Mouse (Mus musculus): ENCODE data around the gene Nelfcd. TPM values are rescaled to one million over a fixed set of nuclear protein-coding genes. Genes with fewer than 3 reads are reported as not detected.

Gene Nelfcd
- total RNA-seq, 2 experiments from 2014 or later = 49.0 to 49.6 TPM

DNA sequence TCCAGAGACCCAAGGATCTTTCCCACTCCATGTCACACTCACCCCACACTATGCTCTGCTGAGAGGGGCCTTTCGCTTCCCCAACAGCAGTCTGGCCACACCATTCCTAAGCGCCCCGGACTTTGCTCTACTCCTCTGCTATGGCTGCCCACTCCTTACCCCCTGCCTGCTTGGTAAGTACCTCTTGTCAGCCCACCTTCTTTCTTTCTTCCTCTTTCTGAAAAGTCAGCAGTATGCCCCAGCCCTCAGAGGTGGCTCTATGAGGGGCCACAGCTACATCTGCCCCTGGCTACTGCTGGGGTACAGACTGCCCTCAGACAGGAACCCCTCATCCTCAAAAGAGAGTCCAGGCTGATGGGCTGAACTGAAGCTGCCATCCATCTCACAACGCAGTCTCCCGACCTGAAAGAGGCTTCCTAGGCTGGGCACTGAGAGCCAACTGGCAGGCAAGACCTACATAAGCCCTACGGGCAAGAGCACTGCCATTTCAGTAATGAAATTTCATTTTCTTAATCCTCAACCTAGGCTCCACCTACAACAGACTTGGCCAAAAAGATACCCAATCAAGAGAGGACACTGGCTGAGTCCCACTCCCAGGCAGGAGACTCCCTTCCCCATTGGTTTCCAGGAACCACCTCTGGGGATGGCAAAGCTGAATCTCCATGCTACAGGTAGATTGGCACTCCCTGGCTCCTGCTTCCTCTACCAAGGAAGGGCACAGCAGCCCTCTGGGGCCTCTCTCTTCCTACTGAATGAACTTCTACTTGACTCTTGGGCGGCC, 21.5 kb downstream of the Nelfcd start:
- no peak for DNase-seq (ENCODE audit: extremely low spot score in 1 of 2, low spot score in 1 of 2)

DNA sequence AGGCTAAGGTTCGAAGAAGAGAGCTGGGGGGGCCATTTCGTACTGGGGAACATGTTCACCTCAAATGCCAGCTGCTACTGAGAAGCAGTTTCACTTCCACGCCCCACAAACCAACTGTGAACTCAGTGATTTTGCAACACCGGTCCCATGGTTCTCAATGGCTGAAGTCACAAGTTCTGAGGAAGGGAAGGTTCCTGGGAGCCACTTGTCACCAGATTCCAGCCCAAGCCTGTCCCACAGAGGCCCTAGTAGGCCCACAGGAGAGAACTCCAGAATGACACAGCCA, 22.0 kb downstream of the Nelfcd start:
- no peak for DNase-seq (ENCODE audit: extremely low spot score in 1 of 2, low spot score in 1 of 2)

DNA sequence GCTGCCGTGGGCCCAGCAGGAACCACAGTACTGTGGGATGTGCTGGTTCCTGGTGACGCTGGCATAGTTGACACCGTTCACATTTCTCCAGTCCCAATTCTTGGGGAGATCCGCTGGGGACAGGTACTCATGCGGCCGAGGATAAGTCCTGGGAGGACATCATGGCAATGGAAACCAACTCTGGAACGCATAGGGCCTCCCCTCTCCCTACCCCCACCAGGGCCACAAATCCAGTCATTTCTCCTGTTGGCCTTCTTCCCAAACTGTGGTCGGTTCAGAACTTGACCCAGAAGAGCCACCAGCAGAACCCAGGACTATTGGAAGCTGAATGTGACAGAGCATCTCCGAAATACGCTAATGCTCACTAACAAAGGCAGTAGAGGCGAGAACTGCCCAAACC, 22.6 kb downstream of the Nelfcd start:
- no peak for DNase-seq (ENCODE audit: extremely low spot score in 1 of 2, low spot score in 1 of 2)

DNA sequence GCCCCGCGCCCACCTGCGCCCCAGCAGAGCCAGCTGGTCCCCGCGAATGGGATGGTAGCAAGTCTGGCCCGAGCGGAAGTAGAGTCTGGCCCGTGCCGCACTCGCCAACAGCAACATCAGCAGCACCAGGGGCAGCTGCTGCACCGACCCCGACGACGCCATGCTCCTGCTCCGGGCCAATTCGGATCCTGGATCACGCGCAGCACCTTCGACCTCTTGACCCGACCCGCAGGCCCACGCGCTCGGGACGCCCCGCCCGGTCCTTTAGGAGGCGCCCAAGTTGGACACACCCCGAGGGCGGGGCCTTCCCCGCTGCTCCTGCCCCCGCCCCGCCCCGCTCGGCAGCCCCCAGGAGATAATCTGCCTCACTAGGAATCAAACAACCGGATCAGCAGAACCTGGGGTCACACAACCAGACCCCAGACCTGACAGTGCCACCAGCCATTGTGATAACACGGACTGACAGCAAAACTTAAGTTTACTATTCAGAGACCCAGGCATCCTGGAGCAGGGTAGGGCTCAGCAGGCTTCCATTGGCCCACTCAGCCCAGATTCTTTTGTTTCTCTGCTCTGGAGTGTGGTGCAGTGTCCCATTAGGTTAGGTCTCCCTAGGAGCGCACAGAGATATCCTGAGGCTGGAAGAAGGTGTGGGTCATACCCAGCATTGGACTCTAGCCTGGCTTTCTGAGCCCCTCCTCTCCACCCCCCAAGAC, 23.3 kb downstream of the Nelfcd start, which contains the start of gene Ctsz:
Gene Ctsz (minus strand): TSS at position 303 of the 713 bp plus-strand sequence.
- peak; percentile 29 to 32 for DNase-seq (ENCODE audit: extremely low spot score in 1 of 2, low spot score in 1 of 2)

DNA sequence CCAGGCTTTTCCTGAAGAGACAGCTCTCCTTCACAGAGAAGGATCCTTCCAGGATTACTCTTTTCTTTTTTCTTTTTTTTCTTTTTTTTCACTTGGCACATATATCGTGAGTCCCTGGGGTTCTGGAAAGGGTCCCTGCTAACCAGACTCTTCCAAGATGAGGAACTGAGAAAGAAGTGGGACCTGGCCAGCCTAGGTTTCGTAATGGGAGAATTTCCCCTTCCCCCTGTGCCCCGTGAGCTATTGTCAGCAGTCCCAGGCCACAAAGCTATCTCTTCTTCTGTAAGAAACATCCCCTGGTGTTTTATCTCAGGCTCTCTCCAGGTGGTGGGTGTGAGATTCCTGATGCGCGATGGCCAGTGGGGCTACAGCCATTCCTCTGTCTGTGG, 23.8 kb downstream of the Nelfcd start:
- no peak for DNase-seq (ENCODE audit: extremely low spot score in 1 of 2, low spot score in 1 of 2)

DNA sequence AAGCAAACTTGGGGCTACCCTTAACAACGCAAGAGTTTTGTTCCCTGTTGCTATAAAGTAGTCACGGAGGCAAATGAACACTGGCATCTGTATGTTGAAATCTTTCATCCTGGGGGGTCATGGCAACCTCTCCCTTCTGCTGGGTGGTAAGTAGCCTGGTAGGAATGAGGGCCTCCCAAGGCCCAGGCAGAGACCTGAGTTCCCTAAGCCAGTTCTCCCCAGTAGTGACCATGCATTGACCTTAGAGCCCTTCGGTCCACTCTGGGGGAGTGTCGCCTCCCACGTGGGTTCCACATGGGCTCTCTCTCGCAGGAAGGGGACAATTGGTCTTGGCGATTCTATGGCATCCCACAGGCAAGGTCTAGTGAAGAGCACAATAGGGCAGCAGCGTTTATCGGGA, 24.4 kb downstream of the Nelfcd start:
- no peak for DNase-seq (ENCODE audit: extremely low spot score in 1 of 2, low spot score in 1 of 2)

DNA sequence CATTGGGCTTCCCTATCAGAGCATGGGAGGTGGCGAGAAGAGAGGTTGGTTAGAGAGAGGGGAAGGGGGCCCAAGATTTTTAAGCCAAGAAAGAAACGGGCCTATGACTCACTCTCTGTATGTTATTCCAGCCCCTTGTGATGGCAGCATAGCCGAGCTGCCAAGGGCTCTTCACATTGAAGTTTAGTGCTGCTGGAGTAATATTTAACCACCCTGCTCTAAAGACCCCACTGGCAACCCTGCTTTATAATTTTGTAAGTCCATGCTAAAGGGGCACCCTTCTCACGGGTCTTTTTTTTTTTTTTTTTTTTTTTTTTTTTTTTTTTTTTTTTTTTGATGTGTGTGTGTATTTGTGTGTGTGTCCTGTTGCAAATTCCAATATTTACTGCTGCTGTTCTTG, 26.3 kb downstream of the Nelfcd start:
- DNase-seq (ENCODE audit: extremely low spot score in 1 of 2, low spot score in 1 of 2) = no peak

DNA sequence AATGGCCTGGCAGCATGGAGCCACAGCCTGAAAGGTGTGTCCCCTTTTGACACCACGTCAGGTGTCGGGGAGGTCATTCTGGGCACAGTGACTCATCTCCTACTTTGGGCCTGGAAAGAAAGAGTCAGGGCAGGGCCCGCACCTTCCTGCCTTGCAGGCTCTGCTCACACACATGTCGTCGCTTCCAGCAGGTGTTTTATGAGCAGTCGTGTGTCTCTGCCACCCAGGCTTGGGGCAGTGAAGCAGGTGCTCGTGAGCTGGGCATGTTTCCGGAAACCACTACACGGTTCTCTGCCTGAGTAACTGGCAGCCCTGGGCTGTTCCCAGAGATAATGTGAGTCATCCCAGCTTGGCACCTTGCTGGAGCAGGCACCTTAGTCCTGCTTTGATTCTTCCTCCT, 26.9 kb downstream of the Nelfcd start:
- DNase-seq (ENCODE audit: extremely low spot score in 1 of 2, low spot score in 1 of 2) = no peak

DNA sequence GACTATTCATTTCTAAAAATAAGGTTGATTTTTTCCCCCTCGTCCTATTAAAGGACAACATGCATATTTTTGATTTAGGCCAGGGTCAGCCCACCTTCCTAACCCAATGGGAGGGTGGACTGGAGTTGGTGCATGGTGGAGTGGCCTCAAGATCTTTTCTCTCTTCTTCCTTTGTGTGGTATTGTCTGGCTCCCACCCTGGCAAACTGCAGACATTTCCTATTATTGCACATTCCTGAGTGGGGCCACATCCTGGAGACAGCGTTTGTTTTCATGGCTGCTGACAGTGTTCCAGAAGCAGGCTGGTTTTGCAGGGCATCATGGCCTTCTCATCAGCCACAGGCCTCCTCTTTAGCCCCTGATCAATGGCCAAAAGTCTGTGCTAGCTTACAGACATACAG, 27.4 kb downstream of the Nelfcd start:
- no peak for DNase-seq (ENCODE audit: extremely low spot score in 1 of 2, low spot score in 1 of 2)

DNA sequence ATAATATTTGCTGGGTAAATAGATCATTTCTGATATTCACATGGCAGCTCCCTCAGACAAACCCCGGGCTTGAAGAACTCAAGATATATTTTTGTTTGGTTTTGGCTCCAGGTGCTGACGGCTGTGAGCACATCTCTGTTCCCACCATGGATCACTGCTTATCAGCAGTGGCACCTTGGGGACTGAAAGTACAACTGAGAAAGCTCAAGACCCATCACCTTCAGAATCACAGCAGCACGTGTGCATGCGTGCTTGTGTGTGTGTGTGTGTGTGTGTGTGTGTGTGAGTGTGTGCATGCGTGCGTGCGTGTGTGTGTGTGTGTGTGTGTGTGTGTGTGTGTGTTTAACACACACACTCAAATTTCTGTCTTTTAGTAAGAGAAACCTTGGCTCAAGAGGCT, 28.8 kb downstream of the Nelfcd start:
- DNase-seq (ENCODE audit: extremely low spot score in 1 of 2, low spot score in 1 of 2) = no peak

DNA sequence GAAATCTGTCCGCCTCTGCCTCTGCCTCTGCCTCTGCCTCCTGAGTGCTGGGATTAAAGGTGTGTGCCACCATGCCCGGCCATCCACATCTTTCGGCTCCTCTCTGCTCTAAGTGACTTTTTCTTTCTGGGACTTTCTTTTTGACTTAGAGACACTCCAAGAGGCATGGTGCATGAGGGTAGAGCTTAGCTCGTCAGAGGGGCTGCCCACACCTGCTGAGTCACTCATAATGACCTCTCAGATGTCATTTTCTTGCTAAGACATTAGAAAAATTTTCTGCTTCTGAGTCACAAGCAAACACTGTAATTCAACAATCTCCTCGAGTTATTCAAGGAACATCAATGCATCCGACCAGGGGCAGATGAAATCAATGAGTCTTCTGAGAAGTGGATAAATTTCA, 29.4 kb downstream of the Nelfcd start:
- DNase-seq (ENCODE audit: extremely low spot score in 1 of 2, low spot score in 1 of 2) = no peak

DNA sequence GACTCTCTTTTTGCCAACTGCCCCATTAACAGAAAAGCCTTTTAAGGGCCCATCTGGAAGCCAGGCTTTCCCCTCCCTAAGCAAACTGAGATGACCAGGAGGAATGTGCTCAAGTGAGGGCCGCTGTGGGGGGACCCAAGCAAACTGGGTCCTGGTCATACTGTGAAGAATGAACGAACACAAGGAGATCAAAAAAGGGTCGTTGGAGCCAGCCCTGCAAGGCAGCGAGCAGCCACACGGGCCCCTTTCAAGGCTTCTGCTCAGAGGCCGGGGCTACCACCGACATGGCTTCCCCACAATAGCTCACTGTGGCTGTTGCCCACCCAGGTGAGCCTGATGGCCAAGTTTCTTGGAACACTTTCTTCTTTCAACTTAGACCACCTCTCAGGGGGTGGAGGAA, 30.9 kb downstream of the Nelfcd start:
- no peak for DNase-seq (ENCODE audit: extremely low spot score in 1 of 2, low spot score in 1 of 2)

DNA sequence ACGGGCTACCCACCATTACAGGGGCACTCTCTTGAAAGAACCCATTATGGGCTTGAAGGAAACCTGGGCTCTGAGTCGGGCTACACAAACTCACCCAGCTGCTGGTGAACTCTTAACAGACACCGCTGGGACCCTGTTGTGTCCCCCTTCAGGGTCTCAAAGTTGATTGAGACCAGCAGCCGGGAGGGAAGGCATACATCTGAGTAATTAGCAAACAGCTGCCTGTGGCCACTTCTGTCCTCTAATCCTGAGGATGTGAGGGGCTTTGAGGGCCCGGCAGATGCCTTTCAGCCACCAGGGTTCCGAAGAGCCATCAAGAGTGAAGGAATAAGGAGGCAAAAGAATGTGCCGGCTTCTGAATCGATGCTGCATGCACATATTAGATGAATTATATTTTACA, 31.3 kb downstream of the Nelfcd start:
- no peak for DNase-seq (ENCODE audit: extremely low spot score in 1 of 2, low spot score in 1 of 2)

DNA sequence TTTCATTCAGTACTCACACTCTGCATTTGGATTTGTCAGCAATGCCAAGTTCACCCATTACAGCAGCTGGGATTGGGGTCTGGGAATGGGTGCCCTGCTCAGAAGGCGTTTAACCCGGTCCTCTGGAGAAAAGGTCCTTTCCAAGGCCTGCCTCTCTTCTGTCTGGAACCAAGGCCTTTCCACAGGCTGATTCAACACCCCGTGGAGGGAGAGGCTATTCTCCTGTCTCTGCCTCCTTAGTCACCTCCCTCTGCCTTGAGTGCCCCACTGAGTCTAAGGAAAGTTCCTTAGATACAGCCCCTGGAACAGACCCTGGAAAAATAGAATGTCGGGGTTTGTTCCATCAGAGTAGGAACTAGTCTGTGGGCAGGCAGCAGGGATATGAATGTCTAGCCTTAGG, 32.8 kb downstream of the Nelfcd start:
- no peak for DNase-seq (ENCODE audit: extremely low spot score in 1 of 2, low spot score in 1 of 2)

DNA sequence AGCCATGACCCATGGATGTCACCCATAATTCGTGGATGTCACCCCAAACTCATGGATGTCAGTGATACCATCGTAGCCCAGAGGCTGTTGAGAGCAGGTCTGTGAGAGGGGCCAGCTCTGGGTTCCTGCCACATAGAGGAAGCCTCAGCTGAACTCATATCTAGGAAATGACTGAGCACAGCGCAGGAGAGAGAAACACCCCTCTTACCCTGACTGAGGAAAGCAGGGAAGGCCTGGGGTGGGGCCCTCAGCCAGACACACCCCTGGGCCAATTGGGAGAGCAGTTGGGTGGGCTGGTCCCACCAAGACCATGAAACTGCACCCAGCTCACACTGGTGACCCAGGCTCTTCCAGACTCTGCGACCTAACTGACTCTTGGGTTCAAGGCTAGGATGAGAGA, 34.7 kb downstream of the Nelfcd start, which contains the start of gene Tubb1:
Gene Tubb1 (plus strand): TSS at position 343 of the 400 bp plus-strand sequence.
- DNase-seq (ENCODE audit: extremely low spot score in 1 of 2, low spot score in 1 of 2) = no peak

DNA sequence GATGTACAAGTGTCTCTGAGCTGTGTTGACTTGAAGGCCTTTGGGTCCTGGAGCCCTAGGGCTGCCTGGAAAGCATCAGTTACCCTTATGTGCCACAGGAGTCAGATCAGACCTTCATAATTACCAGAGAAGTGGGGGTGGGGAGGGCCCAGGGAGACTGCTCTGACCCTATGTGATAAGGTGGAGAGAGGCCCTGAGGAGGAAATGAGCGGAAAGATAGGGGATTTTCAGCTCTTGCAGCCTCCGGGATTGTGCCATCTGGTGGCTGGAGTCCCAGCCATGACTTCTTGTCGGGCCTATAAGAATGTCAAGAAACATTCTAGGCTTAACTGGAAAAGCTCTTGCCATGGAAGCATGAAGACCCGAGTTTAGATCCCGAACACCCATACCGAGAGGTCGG, 38.1 kb downstream of the Nelfcd start:
- DNase-seq (ENCODE audit: extremely low spot score in 1 of 2, low spot score in 1 of 2) = no peak

DNA sequence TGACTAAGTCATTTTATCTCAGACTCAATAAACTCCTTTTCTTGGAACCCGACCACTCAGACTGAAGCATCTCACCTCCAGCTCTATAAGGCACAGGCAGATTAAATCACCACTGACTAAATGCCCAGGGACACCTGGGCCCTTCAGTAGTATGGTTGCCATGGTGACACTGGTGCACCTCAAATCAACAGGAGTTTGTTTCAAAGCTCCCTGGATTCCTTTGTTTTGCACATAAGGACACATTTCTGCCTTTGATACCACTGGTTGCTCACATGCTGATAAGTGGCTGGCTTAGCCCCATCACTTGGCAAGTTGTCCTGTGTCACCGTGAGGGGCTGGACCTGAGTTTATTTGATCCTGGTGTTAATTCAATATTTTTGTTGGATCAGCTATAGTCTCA, 43.8 kb downstream of the Nelfcd start:
- DNase-seq (ENCODE audit: extremely low spot score in 1 of 2, low spot score in 1 of 2) = no peak

DNA sequence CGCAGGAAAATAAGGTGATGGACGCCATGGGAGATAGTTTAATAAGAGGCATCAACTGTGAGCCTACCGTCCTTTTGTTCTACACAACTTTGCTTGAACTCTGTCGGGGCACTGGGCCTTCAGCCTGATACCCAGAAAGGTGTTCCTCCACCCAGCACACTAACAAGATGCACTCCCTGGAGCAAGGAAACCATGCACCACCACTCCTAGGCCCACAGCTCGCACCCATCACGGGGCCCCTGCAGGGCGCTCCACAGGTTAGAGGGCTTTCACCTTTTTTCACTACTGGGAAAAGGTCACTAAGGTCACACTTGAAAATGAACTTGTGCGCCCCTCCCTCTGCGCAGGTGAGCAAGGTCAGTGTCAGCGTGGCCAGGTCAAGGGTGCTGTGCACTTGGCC, 47.8 kb downstream of the Nelfcd start:
- peak in 1 of 2 experiments; percentile 21 for DNase-seq (ENCODE audit: extremely low spot score in 1 of 2, low spot score in 1 of 2)

DNA sequence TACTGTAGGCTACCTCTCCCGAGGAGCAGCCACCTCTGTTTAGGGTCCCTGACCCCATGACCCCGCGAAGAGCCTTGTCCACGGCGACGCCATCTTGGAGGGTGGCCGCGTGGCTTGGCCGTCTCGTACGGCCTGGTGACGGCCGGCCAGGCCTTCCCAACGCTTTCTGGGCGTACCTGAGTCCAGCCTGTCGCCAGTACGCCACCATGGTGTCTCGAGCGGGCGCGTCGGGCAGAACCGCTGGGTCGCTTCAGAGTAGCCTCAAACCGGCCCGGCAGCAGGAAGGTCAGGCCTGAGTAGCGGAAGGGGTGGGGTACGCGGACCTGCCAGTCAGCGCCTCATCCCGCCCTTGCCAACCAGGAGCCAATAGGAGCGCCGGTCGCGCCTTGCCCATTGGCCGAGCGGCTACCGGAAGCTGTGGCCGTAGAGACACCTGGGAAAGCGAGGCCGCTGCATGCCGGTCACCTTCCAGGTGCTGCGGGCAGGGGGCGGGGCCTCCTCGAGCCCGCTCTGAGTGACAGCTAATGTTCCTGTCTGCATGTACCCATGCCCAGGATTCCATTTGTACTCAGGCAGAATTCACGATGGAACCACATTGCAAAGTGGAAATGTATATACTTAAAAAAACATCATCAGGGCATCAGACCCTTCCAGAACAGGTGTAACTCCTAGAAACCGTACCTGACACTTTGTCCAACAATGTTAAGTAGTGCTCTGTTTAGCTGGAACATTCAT, 48.4 kb downstream of the Nelfcd start, which contains the start of gene Atp5e:
Gene Atp5e (minus strand): TSS at position 317 of the 735 bp plus-strand sequence.
- DNase-seq (ENCODE audit: extremely low spot score in 1 of 2, low spot score in 1 of 2) = peak; percentile 88 to 90

DNA sequence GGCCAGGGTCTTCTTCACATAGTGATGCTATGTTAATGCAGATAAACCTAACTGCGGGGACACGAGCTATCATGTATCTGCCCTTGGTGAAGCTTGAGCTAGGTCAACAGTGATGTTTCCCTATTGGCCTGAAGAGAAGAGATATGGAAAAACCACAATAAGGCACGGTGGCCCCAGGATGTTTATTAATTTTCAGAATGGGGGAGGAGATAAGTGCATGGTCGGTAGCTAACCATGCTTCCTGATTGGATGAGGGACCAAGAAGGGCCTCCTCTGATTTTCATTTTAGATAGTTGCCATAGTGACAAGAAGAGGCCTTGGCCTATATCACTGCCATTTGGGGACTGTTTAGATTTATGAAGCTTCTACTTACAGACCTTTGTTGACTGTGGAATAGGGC, 54.7 kb downstream of the Nelfcd start:
- DNase-seq (ENCODE audit: extremely low spot score in 1 of 2, low spot score in 1 of 2) = no peak

DNA sequence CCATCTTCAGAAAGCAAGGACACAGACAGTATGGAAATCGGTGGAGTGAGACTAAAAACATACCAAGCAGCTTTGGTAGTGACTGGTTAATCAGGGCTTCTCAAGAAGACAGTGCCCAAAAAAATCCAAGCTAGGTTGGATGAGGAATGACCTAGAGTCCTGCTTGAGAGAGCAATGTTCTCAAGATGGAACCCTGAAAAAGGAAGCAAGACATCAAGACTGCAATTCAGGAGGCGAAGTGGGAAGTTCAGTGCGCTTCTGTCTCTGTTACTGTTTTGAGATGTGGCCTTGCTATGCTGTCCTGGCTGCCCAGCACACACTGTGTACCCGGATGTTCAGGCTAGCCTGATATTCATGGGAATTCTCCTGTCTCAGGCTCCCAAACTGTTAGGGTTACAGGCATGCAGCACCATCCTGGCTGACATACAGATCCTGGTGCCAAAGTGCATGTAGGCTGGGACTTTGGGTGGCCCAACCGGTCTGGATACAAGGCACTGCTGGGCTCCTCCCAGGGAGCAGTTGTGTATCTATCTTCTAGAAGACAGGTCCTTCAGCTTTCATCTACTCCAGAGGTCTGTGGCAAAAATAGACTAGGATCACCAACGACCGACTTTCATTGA, 55.3 kb downstream of the Nelfcd start:
- DNase-seq (ENCODE audit: extremely low spot score in 1 of 2, low spot score in 1 of 2) = no peak

Data from layer of hippocampus, postnatal 25 days (tissue).